Mouse (Mus musculus): Measurements from ENCODE around the gene Nbea. TPM values are rescaled to one million over a fixed set of nuclear protein-coding genes. Genes with fewer than 3 reads are reported as not detected.

Gene Nbea
- polyA plus RNA-seq, 1 experiment from 2014 or later, result 54.2 TPM

GRCm38 (mm10) chr3:56065234-56065633 lies 118.3 kb downstream of the Nbea start:
- no peak for ATAC-seq
- Histone ChIP-seq H3K9me3 (ENCODE audit: control insufficient read depth, low read length) (no peaks in the 10 kb centered on the region), H3K4me3 (ENCODE audit: low read length) (no peak overlapping the region), H3K27me3 (replicated peaks; ENCODE audit: control insufficient read depth, insufficient read depth, low read length) (no peaks in the 10 kb centered on the region), H3K4me1 (ENCODE audit: control insufficient read depth, insufficient read depth, low read depth, low read length) (no peaks in the 10 kb centered on the region), H3K9ac (ENCODE audit: low read depth, low read length) (no peak overlapping the region), H3K36me3 (ENCODE audit: control insufficient read depth, insufficient read depth, low read length) (peaks cover 4% of the 10 kb centered on the region; the same call in 1 of the 2 replicates), H3K27ac (ENCODE audit: low read depth, low read length) (no peak overlapping the region), H3K4me2 (ENCODE audit: low read length) (no peak overlapping the region)
- WGBS, result 69% methylated on average over 4 of the region's 4 CpGs

DNA sequence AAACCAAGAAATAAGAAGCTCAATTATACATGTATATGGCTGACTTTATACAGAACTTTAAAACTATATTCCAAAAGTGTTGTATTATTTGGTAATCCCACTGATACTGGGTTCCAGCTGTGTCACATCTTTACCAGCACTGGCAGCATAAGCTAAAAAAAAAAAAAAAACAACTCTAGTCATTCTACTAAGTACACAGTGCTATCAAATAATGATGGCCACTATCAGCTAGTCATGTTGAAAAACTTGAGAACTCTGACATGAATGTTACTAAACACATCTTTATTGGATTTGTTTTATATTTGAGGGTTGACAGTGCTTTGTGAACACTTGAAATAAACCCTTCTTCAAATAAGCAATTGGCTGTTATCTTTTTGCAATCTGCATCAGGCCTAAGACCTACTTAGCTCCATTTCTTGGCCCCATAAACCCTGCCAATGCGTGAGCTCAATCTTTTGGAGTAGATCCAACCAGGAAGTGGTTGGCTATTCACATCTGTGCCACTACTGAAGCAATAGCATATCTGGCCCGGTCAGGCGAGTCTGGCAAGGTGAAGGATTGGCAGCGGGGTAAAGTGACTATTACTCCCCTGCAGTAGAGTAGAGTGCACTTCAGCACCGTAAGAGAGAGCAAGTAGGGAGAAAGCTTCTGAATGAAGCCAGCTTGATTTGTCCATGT lies 137.7 kb downstream of the Nbea start:
- no peak for ATAC-seq
- H3K36me3 ChIP-seq (ENCODE audit: control insufficient read depth, insufficient read depth, low read length), result peaks cover 3% of the 10 kb centered on the region; the same call in 1 of the 2 replicates
- no peaks in the 10 kb centered on the region for H3K9me3 ChIP-seq (ENCODE audit: control insufficient read depth, low read length)
- no peaks in the 10 kb centered on the region for H3K27me3 ChIP-seq (replicated peaks; ENCODE audit: control insufficient read depth, insufficient read depth, low read length)
- H3K4me3 ChIP-seq (ENCODE audit: low read length), result no peak overlapping the region
- no peak overlapping the region for H3K4me2 ChIP-seq (ENCODE audit: low read length)
- no peak overlapping the region for H3K27ac ChIP-seq (ENCODE audit: low read depth, low read length)
- H3K9ac ChIP-seq (ENCODE audit: low read depth, low read length), result no peak overlapping the region
- H3K4me1 ChIP-seq (ENCODE audit: control insufficient read depth, insufficient read depth, low read depth, low read length), result no peaks in the 10 kb centered on the region
- 93% methylated on average over 5 of the region's 5 CpGs for WGBS

DNA sequence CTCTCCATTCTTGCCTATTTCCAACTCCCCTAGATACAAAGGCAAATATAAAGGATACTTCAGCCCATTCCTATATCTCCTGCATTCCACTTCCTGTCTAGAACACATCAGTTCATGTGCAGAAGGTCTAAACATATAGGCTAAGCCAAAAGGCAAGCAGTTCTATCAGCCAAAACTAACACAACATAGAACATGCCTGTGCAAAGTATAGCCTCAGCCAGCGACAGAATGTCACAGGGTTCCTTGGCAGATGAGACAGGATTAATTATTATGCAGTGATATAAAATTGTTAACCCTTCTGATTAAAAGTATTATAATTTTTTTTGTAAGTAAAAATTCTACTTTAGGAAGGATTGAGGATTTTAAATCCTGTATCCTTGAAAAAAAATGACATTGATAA lies 140.4 kb downstream of the Nbea start:
- no peak overlapping the region for H3K4me2 ChIP-seq (ENCODE audit: low read length)
- H3K36me3 ChIP-seq (ENCODE audit: control insufficient read depth, insufficient read depth, low read length), result peaks cover 3% of the 10 kb centered on the region; the same call in 1 of the 2 replicates
- no peaks in the 10 kb centered on the region for H3K4me1 ChIP-seq (ENCODE audit: control insufficient read depth, insufficient read depth, low read depth, low read length)
- H3K27me3 ChIP-seq (replicated peaks; ENCODE audit: control insufficient read depth, insufficient read depth, low read length), result no peaks in the 10 kb centered on the region
- H3K27ac ChIP-seq (ENCODE audit: low read depth, low read length), result no peak overlapping the region
- no peak overlapping the region for H3K4me3 ChIP-seq (ENCODE audit: low read length)
- H3K9ac ChIP-seq (ENCODE audit: low read depth, low read length), result no peak overlapping the region
- 68% methylated on average over 1 of the region's 1 CpGs for WGBS
- no peaks in the 10 kb centered on the region for H3K9me3 ChIP-seq (ENCODE audit: control insufficient read depth, low read length)
- ATAC-seq, result no peak

DNA sequence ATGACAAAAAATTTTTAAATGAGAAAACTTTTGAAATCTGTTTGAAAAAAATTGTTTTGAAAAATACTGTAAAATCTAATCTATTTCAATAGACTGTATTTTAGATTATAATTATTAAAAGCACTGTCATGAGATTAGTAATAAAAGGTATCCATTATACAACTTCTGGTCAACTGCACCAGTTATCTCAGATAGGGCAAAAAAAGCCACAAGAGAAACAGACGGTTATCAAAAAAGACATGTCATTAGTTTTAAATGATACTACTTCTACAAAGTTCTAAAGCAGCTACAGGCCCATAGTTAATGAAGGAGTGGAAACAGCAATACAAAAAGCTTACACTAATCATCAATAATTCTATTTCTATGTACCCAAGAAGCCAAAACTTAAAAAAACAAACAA lies 144.0 kb downstream of the Nbea start:
- Histone ChIP-seq H3K4me1 (ENCODE audit: control insufficient read depth, insufficient read depth, low read depth, low read length) (no peaks in the 10 kb centered on the region), H3K9ac (ENCODE audit: low read depth, low read length) (no peak overlapping the region), H3K36me3 (ENCODE audit: control insufficient read depth, insufficient read depth, low read length) (no peaks in the 10 kb centered on the region), H3K9me3 (ENCODE audit: control insufficient read depth, low read length) (no peaks in the 10 kb centered on the region), H3K4me2 (ENCODE audit: low read length) (no peak overlapping the region), H3K27ac (ENCODE audit: low read depth, low read length) (no peak overlapping the region), H3K4me3 (ENCODE audit: low read length) (no peak overlapping the region), H3K27me3 (replicated peaks; ENCODE audit: control insufficient read depth, insufficient read depth, low read length) (no peaks in the 10 kb centered on the region)
- WGBS, result 90% methylated on average over 1 of the region's 1 CpGs
- no peak for ATAC-seq

- H3K27me3 ChIP-seq (replicated peaks; ENCODE audit: control insufficient read depth, insufficient read depth, low read length), result no peaks in the 10 kb centered on the region
- H3K9me3 ChIP-seq (ENCODE audit: control insufficient read depth, low read length), result no peaks in the 10 kb centered on the region
- H3K4me1 ChIP-seq (ENCODE audit: control insufficient read depth, insufficient read depth, low read depth, low read length), result no peaks in the 10 kb centered on the region
- H3K36me3 ChIP-seq (ENCODE audit: control insufficient read depth, insufficient read depth, low read length), result peaks cover 2% of the 10 kb centered on the region; the same call in 1 of the 2 replicates
- H3K4me3 ChIP-seq (ENCODE audit: low read length), result no peak overlapping the region
- WGBS, result 89% methylated on average over 3 of the region's 3 CpGs
- H3K4me2 ChIP-seq (ENCODE audit: low read length), result no peak overlapping the region
- no peak overlapping the region for H3K27ac ChIP-seq (ENCODE audit: low read depth, low read length)
- H3K9ac ChIP-seq (ENCODE audit: low read depth, low read length), result no peak overlapping the region
- no peak for ATAC-seq
Measured at GRCm38 (mm10) chr3:56034596-56034995, 148.9 kb downstream of the Nbea start.

GRCm38 (mm10) chr3:56018494-56018893 lies 165.0 kb downstream of the Nbea start:
- Histone ChIP-seq H3K4me3 (ENCODE audit: low read length) (no peak overlapping the region), H3K27ac (ENCODE audit: low read depth, low read length) (no peak overlapping the region), H3K4me1 (ENCODE audit: control insufficient read depth, insufficient read depth, low read depth, low read length) (no peaks in the 10 kb centered on the region), H3K9ac (ENCODE audit: low read depth, low read length) (no peak overlapping the region), H3K27me3 (replicated peaks; ENCODE audit: control insufficient read depth, insufficient read depth, low read length) (no peaks in the 10 kb centered on the region), H3K36me3 (ENCODE audit: control insufficient read depth, insufficient read depth, low read length) (peaks cover 11% of the 10 kb centered on the region), H3K4me2 (ENCODE audit: low read length) (no peak overlapping the region), H3K9me3 (ENCODE audit: control insufficient read depth, low read length) (no peaks in the 10 kb centered on the region)
- no peak for ATAC-seq
- WGBS, result 88% methylated on average over 3 of the region's 3 CpGs

- Histone ChIP-seq H3K4me1 (ENCODE audit: control insufficient read depth, insufficient read depth, low read depth, low read length) (no peaks in the 10 kb centered on the region), H3K27me3 (replicated peaks; ENCODE audit: control insufficient read depth, insufficient read depth, low read length) (no peaks in the 10 kb centered on the region), H3K4me3 (ENCODE audit: low read length) (no peak overlapping the region), H3K9ac (ENCODE audit: low read depth, low read length) (no peak overlapping the region), H3K36me3 (ENCODE audit: control insufficient read depth, insufficient read depth, low read length) (peaks cover 2% of the 10 kb centered on the region; the same call in 1 of the 2 replicates), H3K27ac (ENCODE audit: low read depth, low read length) (no peak overlapping the region), H3K9me3 (ENCODE audit: control insufficient read depth, low read length) (no peaks in the 10 kb centered on the region), H3K4me2 (ENCODE audit: low read length) (no peak overlapping the region)
- WGBS, result 77% methylated on average over 3 of the region's 3 CpGs
- no peak for ATAC-seq
Measured at GRCm38 (mm10) chr3:56011132-56011531, 172.4 kb downstream of the Nbea start.

DNA sequence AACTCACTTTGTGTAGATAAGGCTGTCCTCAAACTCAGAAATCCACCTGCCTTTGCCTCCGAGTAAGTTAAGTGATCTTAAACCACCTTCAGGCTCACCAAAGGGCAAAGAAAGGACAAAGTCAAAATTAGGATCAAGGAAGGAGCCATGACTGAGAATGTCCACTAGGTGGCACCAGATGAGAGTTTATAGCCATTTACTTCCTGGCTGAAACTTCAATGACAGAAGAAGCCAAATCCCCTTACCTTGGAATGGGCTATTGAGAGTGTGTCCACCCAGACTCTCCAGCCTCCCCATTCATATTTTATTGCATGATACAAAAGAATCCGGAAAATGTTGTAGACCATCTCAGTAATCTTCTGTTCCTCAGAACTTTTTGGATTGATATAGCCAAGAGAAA lies 175.5 kb downstream of the Nbea start:
- WGBS, result 25% methylated on average over 2 of the region's 2 CpGs
- peak; percentile 63 for ATAC-seq
- Histone ChIP-seq H3K9me3 (ENCODE audit: control insufficient read depth, low read length) (no peaks in the 10 kb centered on the region), H3K36me3 (ENCODE audit: control insufficient read depth, insufficient read depth, low read length) (peaks cover 10% of the 10 kb centered on the region), H3K27ac (ENCODE audit: low read depth, low read length) (no peak overlapping the region), H3K27me3 (replicated peaks; ENCODE audit: control insufficient read depth, insufficient read depth, low read length) (no peaks in the 10 kb centered on the region), H3K4me1 (ENCODE audit: control insufficient read depth, insufficient read depth, low read depth, low read length) (no peaks in the 10 kb centered on the region), H3K4me2 (ENCODE audit: low read length) (no peak overlapping the region), H3K4me3 (ENCODE audit: low read length) (no peak overlapping the region), H3K9ac (ENCODE audit: low read depth, low read length) (no peak overlapping the region)

DNA sequence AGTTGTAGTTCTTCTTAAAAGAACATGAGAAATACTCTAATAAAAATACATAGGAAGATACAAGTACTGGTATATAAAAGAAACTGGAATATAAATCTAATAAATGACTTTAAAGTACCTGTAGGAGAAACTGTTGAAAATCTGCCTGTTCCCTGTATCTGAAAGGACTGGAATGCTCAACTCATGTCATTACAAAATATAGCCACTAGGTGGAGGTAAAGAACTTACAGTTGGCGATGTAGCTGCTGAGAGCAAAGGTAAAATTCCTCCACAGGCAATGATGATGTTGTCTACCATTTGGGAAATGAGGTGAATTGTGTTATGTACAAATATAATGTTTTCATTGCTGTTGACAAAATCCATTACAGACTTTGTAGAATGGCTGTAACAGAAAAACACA lies 183.2 kb downstream of the Nbea start:
- Histone ChIP-seq H3K4me3 (ENCODE audit: low read length) (no peak overlapping the region), H3K4me1 (ENCODE audit: control insufficient read depth, insufficient read depth, low read depth, low read length) (no peaks in the 10 kb centered on the region), H3K27me3 (replicated peaks; ENCODE audit: control insufficient read depth, insufficient read depth, low read length) (no peaks in the 10 kb centered on the region), H3K36me3 (ENCODE audit: control insufficient read depth, insufficient read depth, low read length) (peaks cover 6% of the 10 kb centered on the region), H3K9ac (ENCODE audit: low read depth, low read length) (no peak overlapping the region), H3K9me3 (ENCODE audit: control insufficient read depth, low read length) (no peaks in the 10 kb centered on the region), H3K27ac (ENCODE audit: low read depth, low read length) (no peak overlapping the region), H3K4me2 (ENCODE audit: low read length) (no peak overlapping the region)
- peak; percentile 78; the same call in 1 of the 2 replicates for ATAC-seq
- 0% methylated on average over 1 of the region's 1 CpGs for WGBS

All from hindbrain, embryonic 16.5 days (tissue).